Mouse (Mus musculus) heart, embryonic 16.5 days (tissue): ENCODE data around the gene Ffar3. TPM values are rescaled to one million over a fixed set of nuclear protein-coding genes. Genes with fewer than 3 reads are reported as not detected.

ENCODE experiments used
- ATAC-seq: fragments of 200-750 bp; cut with Nextera tagmentation; replicated peaks from 2 replicates; pipeline ENCODE4 v1.8.0; 2017; ENCODE audit warnings: moderate number of reproducible peaks; ENCODE audit not compliant: insufficient read depth, low FRiP score; ENCODE audit errors: extremely low read depth
- H3K27ac ChIP-seq: fragments of 300-500 bp; sonication (generic); 2 replicates; pipeline ENCODE4 v1.5.1; 2014; ENCODE audit warnings: mild to moderate bottlenecking, low read length, control low read depth, moderate library complexity
- H3K27me3 ChIP-seq: fragments of 300-500 bp; sonication (generic); 2 replicates; pipeline ENCODE4 v1.6.1; 2014; ENCODE audit warnings: low read length, mixed read lengths; ENCODE audit not compliant: control insufficient read depth, insufficient read depth
- H3K36me3 ChIP-seq: fragments of 300-500 bp; sonication (generic); 2 replicates; pipeline ENCODE4 v1.6.1; 2014; ENCODE audit not compliant: control insufficient read depth, insufficient read depth
- H3K4me1 ChIP-seq: fragments of 300-500 bp; sonication (generic); 2 replicates; pipeline ENCODE4 v1.6.1; 2014; ENCODE audit warnings: low read length, mixed read lengths; ENCODE audit not compliant: control insufficient read depth, insufficient read depth
- H3K4me2 ChIP-seq: fragments of 300-500 bp; sonication (generic); 2 replicates; pipeline ENCODE4 v1.6.1; 2014; ENCODE audit warnings: low read depth, mild to moderate bottlenecking, control low read depth, low read length
- H3K4me3 ChIP-seq: fragments of 300-500 bp; sonication (generic); 2 replicates; pipeline ENCODE4 v1.5.1; 2014; ENCODE audit warnings: mild to moderate bottlenecking, control low read depth, low read length
- H3K9ac ChIP-seq: fragments of 300-500 bp; sonication (generic); 2 replicates; pipeline ENCODE4 v1.6.1; 2014; ENCODE audit warnings: low read length, control low read depth
- H3K9me3 ChIP-seq: fragments of 300-500 bp; sonication (generic); replicated peaks from 2 replicates; pipeline ENCODE4 v1.6.1; 2016; ENCODE audit warnings: low read length; ENCODE audit not compliant: control insufficient read depth
- WGBS: fragments of 180-500 bp; shearing (Covaris S2); extraction: QIAGEN DNeasy Blood & Tissue Kit; methylation state at CpG from one replicate; pipeline ENCODE4 v1.1.7; 2014; 5-methylcytosine and 5-hydroxymethylcytosine counted together
- polyA plus RNA-seq: library from polyadenylated mRNA; unstranded; fragments of >200 nt; fragmentation: Nextera tagmentation; extraction: Ambion mirVana; gene quantifications from 2 replicates; pipeline ENCODE4 v1.2.1, GENCODE M21; 2015

Gene Ffar3
- polyA plus RNA-seq, 1 experiment from 2014 or later, result not detected

- H3K9ac ChIP-seq, result no peak overlapping the region
- no peaks in the 10 kb centered on the region for H3K4me1 ChIP-seq
- no peak overlapping the region for H3K4me3 ChIP-seq
- no peak overlapping the region for H3K27ac ChIP-seq
- no peak overlapping the region for H3K4me2 ChIP-seq
- no peaks in the 10 kb centered on the region for H3K9me3 ChIP-seq
- ATAC-seq, result no peak
- no peaks in the 10 kb centered on the region for H3K27me3 ChIP-seq
- no peaks in the 10 kb centered on the region for H3K36me3 ChIP-seq
These were observed 28.1 kb upstream of the Ffar3 start for GRCm38 (mm10) chr7:30884047-30884446.

DNA sequence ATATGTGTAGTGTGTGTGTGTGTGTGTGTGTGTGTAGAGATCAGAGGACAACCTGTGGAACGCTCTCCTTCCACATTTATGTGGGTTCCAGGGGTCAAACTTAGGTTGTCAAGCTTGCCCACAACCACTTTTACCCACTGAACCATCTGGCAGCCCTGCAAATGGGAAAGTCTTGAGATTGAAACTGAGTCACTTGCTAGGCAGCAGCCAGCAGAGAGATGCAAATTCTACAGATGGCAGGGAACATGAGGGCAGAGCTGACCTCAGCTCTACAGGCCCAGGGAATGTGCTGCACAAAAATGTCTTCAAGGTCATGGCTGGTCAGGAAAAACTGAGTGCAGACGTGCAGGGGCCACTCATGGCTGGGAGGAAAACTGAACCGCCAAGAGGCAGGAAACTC is 25.4 kb upstream of the Ffar3 start:
- H3K36me3 ChIP-seq, result no peaks in the 10 kb centered on the region
- no peak overlapping the region for H3K27ac ChIP-seq
- H3K4me2 ChIP-seq, result no peak overlapping the region
- H3K4me1 ChIP-seq, result no peaks in the 10 kb centered on the region
- no peak overlapping the region for H3K4me3 ChIP-seq
- WGBS, result 69% methylated on average over 3 of the region's 3 CpGs
- H3K9ac ChIP-seq, result no peak overlapping the region
- no peaks in the 10 kb centered on the region for H3K9me3 ChIP-seq
- no peaks in the 10 kb centered on the region for H3K27me3 ChIP-seq
- ATAC-seq, result no peak

- H3K27me3 ChIP-seq, result no peaks in the 10 kb centered on the region
- no peak within 1 kb of the TSS for H3K4me3 ChIP-seq
- no peak within 1 kb of the TSS for H3K4me2 ChIP-seq
- H3K36me3 ChIP-seq, result no peaks in the 10 kb centered on the region
- WGBS, result 46% methylated on average over 7 of the region's 7 CpGs
- H3K27ac ChIP-seq, result no peak within 1 kb of the TSS
- ATAC-seq, result no peak
- no peaks in the 10 kb centered on the region for H3K9me3 ChIP-seq
- no peak within 1 kb of the TSS for H3K9ac ChIP-seq
- H3K4me1 ChIP-seq, result no peaks in the 10 kb centered on the region
These were observed 24.2 kb upstream of the Ffar3 start, which contains the start of gene Cd22 for GRCm38 (mm10) chr7:30880176-30880575. Gene Cd22, minus strand, starts transcription at chr7:30880342.

- H3K4me2 ChIP-seq, result no peak overlapping the region
- H3K36me3 ChIP-seq, result no peaks in the 10 kb centered on the region
- H3K27me3 ChIP-seq, result no peaks in the 10 kb centered on the region
- H3K27ac ChIP-seq, result no peak overlapping the region
- 79% methylated on average over 6 of the region's 6 CpGs for WGBS
- H3K9me3 ChIP-seq, result no peaks in the 10 kb centered on the region
- H3K9ac ChIP-seq, result no peak overlapping the region
- no peaks in the 10 kb centered on the region for H3K4me1 ChIP-seq
- H3K4me3 ChIP-seq, result no peak overlapping the region
- ATAC-seq, result no peak
These were observed 23.0 kb upstream of the Ffar3 start for GRCm38 (mm10) chr7:30878950-30879349.

- H3K27ac ChIP-seq, result no peak overlapping the region
- 0 out of 2 replicates have a peak overlapping the region, but pooled peaks have one; percentile 29 for H3K9ac ChIP-seq
- H3K9me3 ChIP-seq, result no peaks in the 10 kb centered on the region
- H3K4me2 ChIP-seq, result peak overlapping the region; percentile 49
- H3K36me3 ChIP-seq, result no peaks in the 10 kb centered on the region
- whole genome bisulfite sequencing, result 17% methylated on average over 15 of the region's 15 CpGs
- no peaks in the 10 kb centered on the region for H3K4me1 ChIP-seq
- H3K27me3 ChIP-seq, result peaks cover 9% of the 10 kb centered on the region
- 0 out of 2 replicates have a peak overlapping the region, but pooled peaks have one; percentile 18 for H3K4me3 ChIP-seq
- ATAC-seq, result no peak
These were observed 17.1 kb upstream of the Ffar3 start for GRCm38 (mm10) chr7:30873083-30873482.

DNA sequence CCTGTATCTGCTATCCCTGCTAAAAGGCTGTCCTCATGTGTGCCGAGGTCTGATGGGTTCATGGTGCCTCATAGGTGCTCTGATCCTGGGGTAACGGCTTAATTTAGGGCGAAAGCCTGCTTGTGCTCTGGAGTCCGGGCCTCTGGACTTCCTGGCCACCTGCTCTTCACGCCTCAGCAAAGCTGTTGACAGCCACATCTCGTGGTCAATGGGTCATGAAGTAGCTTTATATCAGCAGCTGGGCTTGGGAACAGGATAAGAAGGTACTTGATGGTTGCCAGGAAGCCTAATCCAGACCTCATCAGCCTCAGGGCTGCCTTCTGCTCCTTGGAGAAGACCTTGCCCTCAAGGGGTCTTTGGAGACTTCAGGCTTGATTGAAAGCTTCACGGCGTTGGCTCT is 7.4 kb upstream of the Ffar3 start:
- peaks cover 10% of the 10 kb centered on the region; the same call in 1 of the 2 replicates for H3K4me1 ChIP-seq
- H3K9ac ChIP-seq, result no peak overlapping the region
- no peaks in the 10 kb centered on the region for H3K36me3 ChIP-seq
- H3K27ac ChIP-seq, result no peak overlapping the region
- no peak for ATAC-seq
- H3K27me3 ChIP-seq, result peaks cover 15% of the 10 kb centered on the region
- 45% methylated on average over 8 of the region's 8 CpGs for WGBS
- H3K4me2 ChIP-seq, result no peak overlapping the region
- no peaks in the 10 kb centered on the region for H3K9me3 ChIP-seq
- no peak overlapping the region for H3K4me3 ChIP-seq

GRCm38 (mm10) chr7:30861464-30861863 is 5.5 kb upstream of the Ffar3 start, which contains the start of gene Ffar1:
Gene Ffar1, minus strand, starts transcription at chr7:30861564.
- Histone ChIP-seq H3K36me3 (no peaks in the 10 kb centered on the region), H3K27ac (no peak within 1 kb of the TSS), H3K9ac (no peak within 1 kb of the TSS), H3K4me1 (peaks cover 10% of the 10 kb centered on the region; the same call in 1 of the 2 replicates), H3K4me2 (no peak within 1 kb of the TSS), H3K9me3 (no peaks in the 10 kb centered on the region), H3K27me3 (peaks cover 15% of the 10 kb centered on the region), H3K4me3 (no peak within 1 kb of the TSS)
- 77% methylated on average over 12 of the region's 12 CpGs for WGBS
- ATAC-seq, result no peak

DNA sequence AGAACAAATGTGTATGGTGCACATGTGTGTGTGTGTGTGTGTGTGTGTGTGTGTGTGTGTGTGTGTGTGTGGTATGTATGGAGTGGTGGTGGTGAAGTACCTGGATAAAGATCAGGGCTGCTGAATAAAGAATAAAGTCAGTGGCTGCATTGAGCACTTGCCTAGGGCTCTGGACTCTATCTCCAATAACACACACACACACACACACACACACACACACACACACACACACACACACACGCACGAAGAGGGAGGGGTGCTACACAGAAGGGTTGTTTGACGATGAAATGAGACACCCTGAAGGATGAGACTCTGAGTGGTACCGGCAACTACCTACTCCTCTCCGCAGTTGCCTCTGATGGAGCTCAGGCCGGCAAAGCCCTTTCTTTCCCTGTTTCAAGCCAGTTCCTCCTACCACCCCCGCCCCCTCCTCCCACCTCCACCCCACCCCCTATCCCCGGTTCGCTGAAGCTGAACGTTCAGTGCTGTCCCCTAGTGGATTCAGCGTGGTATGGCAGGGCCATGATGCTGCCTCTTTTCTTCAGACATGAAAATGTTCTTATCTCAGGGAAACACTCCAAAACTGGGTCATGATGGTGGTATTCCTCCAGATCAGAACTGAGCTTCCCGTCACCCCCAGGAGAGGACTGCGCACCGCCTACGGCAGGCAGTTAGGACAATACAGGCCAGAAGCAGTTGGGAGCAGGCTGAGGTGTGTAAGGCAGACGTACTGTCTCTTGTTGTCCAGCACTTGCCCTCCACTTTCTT is 3.8 kb upstream of the Ffar3 start:
- Histone ChIP-seq H3K4me1 (peaks cover 10% of the 10 kb centered on the region; the same call in 1 of the 2 replicates), H3K27me3 (peaks cover 19% of the 10 kb centered on the region), H3K27ac (no peak overlapping the region), H3K4me2 (peak overlapping the region; percentile 52), H3K36me3 (no peaks in the 10 kb centered on the region), H3K9me3 (no peaks in the 10 kb centered on the region), H3K9ac (no peak overlapping the region), H3K4me3 (no peak overlapping the region)
- 10% methylated on average over 14 of the region's 16 CpGs for WGBS
- ATAC-seq, result no peak

GRCm38 (mm10) chr7:30859290-30859634 is 3.3 kb upstream of the Ffar3 start:
- H3K9me3 ChIP-seq, result no peaks in the 10 kb centered on the region
- peaks cover 10% of the 10 kb centered on the region; the same call in 1 of the 2 replicates for H3K4me1 ChIP-seq
- no peak overlapping the region for H3K27ac ChIP-seq
- ATAC-seq, result no peak; the same call in 1 of the 2 replicates
- H3K4me2 ChIP-seq, result no peak overlapping the region
- H3K4me3 ChIP-seq, result no peak overlapping the region
- H3K36me3 ChIP-seq, result no peaks in the 10 kb centered on the region
- H3K27me3 ChIP-seq, result peaks cover 21% of the 10 kb centered on the region
- H3K9ac ChIP-seq, result no peak overlapping the region
